Mouse (Mus musculus): Measurements from ENCODE around the gene Lpcat1. TPM values are rescaled to one million over a fixed set of nuclear protein-coding genes. Genes with fewer than 3 reads are reported as not detected.

Gene Lpcat1
- total and polyA plus RNA-seq, 3 experiments, result 0.05 to 42.1 TPM; not detected in 1

DNA sequence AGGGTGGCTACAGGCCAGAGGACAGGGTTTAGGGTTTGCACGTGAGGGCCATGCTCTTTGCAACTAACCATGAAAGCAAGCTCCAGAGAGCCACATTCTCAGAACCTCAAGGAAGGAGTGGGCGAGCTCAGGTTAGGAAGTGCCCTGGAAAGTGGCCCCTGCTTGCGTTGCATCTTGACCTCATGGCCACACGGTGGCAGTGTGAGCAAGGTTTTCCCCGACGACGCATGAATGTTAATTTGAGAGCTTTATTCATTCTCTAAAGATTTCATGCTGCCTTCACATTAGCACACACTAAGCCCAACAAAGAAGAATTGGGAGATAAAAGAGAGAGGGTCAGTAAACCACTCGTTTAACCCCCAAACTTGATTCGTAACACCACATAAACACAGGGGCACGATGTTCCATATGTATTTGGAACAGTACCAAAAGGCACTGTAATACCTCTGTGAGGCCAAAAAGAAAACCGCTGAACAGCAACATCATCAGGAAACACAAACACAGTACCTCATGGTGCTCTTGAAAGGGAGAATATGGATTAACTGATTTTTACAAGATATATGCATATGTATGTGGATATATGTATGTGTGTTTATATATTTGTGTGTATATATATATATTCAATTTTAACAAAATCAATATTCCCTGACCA, 41.0 kb upstream of the Lpcat1 start:
- DNase-seq (ENCODE audit: low spot score) (peak; percentile 5), ATAC-seq (ENCODE audit: extremely low read depth, insufficient number of reproducible peaks, low FRiP score, poor library complexity, severe bottlenecking) (no peak)
- peaks cover 22% of the 10 kb centered on the region for H3K9me3 ChIP-seq (replicated peaks)
- H3K4me1 ChIP-seq (ENCODE audit: insufficient read depth, low read depth, low read length), result no peaks in the 10 kb centered on the region
- H3K4me3 ChIP-seq (ENCODE audit: low read depth, low read length), result no peak overlapping the region
- no peaks in the 10 kb centered on the region for H3K36me3 ChIP-seq (replicated peaks)
- no peaks in the 10 kb centered on the region for H3K27me3 ChIP-seq (ENCODE audit: insufficient read depth, low read length)
- no peak for TF ChIP-seq GATA1 (IDR thresholded peaks at IDR 0.05; ENCODE audit: borderline replicate concordance, low read length)
- TF ChIP-seq POLR2AphosphoS5 (IDR thresholded peaks at IDR 0.05; ENCODE audit: insufficient replicate concordance, low read depth, low read length), result no peak
- TF ChIP-seq CTCF (IDR thresholded peaks at IDR 0.05; ENCODE audit: low read depth, low read length), result no peak
- no peak for TF ChIP-seq GATA2 (IDR thresholded peaks at IDR 0.05; ENCODE audit: borderline replicate concordance, low read depth, low read length)

DNA sequence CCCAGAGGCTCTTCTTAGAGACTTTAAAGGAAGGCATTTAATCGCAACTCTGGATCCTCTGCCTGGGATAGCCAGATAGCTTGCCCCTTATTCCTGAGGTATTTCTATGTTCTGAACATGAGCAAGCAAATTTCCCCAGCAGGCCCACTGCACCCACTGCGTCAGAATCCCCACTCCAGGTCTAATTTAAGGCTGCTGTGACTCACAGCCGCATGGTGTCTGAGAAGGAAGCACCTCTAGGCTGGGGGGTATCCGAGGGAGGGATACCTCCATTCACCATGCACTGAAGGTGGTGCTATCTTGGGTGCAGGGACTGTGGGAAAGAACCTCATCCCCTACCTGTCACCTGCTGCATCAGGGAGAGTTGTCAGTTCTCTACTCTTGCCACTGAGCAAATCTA, 40.4 kb upstream of the Lpcat1 start:
- Histone ChIP-seq H3K27me3 (ENCODE audit: insufficient read depth, low read length) (no peaks in the 10 kb centered on the region), H3K36me3 (replicated peaks) (no peaks in the 10 kb centered on the region), H3K9me3 (replicated peaks) (peaks cover 26% of the 10 kb centered on the region), H3K4me3 (ENCODE audit: low read depth, low read length) (no peak overlapping the region), H3K4me1 (ENCODE audit: insufficient read depth, low read depth, low read length) (no peaks in the 10 kb centered on the region)
- no peak for TF ChIP-seq TAL1 (conservative IDR thresholded peaks at IDR 0.05; ENCODE audit: low read depth, low read length)
- TF ChIP-seq GATA1 (IDR thresholded peaks at IDR 0.05; ENCODE audit: borderline replicate concordance, low read length), result no peak
- no peak for TF ChIP-seq CTCF (IDR thresholded peaks at IDR 0.05; ENCODE audit: low read depth, low read length)
- no peak for TF ChIP-seq GATA2 (IDR thresholded peaks at IDR 0.05; ENCODE audit: borderline replicate concordance, low read depth, low read length)
- no peak for TF ChIP-seq POLR2AphosphoS5 (IDR thresholded peaks at IDR 0.05; ENCODE audit: insufficient replicate concordance, low read depth, low read length)
- ATAC-seq (ENCODE audit: extremely low read depth, insufficient number of reproducible peaks, low FRiP score, poor library complexity, severe bottlenecking) (no peak), DNase-seq (ENCODE audit: low spot score) (no peak)

DNA sequence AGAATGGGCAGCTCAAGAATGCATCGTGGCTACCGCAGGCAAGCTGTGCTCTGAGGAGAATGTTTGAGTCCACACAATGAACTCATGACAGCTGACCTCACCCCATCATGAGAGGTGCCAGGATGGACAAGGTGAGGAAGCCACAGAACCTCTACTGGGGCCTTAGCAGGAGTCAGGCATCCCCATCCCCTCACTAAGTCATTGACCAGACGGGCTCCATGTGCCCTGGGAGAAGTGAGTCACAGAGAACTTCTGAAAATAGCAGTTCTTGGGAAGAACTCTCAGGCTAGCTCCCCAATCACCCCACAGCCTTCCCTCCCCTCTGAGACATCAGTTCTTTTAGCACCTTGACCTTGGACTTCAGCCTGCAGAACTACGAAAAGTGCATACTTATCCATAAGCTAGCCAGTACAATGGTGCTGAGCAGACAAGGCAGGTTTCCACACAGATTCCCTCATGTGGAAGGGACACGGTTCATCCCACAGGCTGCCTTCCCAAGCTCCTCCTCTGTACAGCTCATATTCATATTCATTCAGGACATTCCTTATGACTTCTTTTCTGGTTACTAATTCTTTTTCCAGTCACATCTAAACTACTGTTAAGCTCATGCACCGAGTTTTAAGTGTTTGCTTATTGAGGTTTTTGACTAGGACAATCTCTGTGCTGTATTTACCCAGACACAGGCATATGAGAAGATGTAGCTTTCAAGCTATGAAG, 37.2 kb upstream of the Lpcat1 start:
- DNase-seq (ENCODE audit: low spot score) (no peak), ATAC-seq (ENCODE audit: extremely low read depth, insufficient number of reproducible peaks, low FRiP score, poor library complexity, severe bottlenecking) (no peak)
- no peaks in the 10 kb centered on the region for H3K36me3 ChIP-seq (replicated peaks)
- H3K4me1 ChIP-seq (ENCODE audit: insufficient read depth, low read depth, low read length), result no peaks in the 10 kb centered on the region
- no peak overlapping the region for H3K4me3 ChIP-seq (ENCODE audit: low read depth, low read length)
- no peak for TF ChIP-seq GATA1 (IDR thresholded peaks at IDR 0.05; ENCODE audit: borderline replicate concordance, low read length)
- no peak for TF ChIP-seq POLR2AphosphoS5 (IDR thresholded peaks at IDR 0.05; ENCODE audit: insufficient replicate concordance, low read depth, low read length)
- TF ChIP-seq TAL1 (conservative IDR thresholded peaks at IDR 0.05; ENCODE audit: low read depth, low read length), result no peak
- no peak for TF ChIP-seq GATA2 (IDR thresholded peaks at IDR 0.05; ENCODE audit: borderline replicate concordance, low read depth, low read length)
- TF ChIP-seq CTCF (IDR thresholded peaks at IDR 0.05; ENCODE audit: low read depth, low read length), result no peak
- H3K27me3 ChIP-seq (ENCODE audit: insufficient read depth, low read length), result no peaks in the 10 kb centered on the region
- peaks cover 41% of the 10 kb centered on the region for H3K9me3 ChIP-seq (replicated peaks)

DNA sequence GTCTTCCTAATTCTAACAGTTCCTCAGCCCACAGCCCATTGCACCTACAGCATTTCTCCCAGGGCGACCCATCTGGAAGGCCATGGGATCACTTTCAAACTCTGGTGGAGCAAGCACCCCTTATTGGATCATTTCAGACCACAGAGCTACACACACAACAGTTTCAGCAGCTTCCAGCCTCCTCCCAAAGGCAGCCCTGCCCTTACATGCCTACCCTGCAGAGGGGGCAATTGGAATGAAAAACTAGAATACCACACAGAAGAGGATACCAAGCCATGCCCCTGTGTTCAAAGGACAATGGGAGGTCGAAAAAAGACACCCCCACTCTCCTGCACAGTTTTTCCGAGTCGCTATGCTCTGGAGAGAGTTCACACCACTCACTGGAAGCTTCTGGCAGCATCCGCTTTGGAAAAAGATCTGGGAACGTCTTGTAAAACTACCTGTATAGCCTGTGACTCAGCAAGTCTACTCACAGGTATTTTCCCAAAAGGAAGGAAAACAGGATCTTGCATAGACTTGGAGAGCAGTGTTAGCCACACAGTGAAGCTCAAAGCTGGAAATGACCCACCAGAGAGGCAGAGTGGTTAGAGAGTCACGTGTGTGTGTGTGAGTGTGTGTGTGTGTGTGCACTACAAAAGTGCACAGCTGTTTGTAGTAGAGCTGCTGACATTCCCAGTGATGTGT, 34.4 kb upstream of the Lpcat1 start:
- TF ChIP-seq CTCF (IDR thresholded peaks at IDR 0.05; ENCODE audit: low read depth, low read length) (no peak), GATA1 (IDR thresholded peaks at IDR 0.05; ENCODE audit: borderline replicate concordance, low read length) (no peak), GATA2 (IDR thresholded peaks at IDR 0.05; ENCODE audit: borderline replicate concordance, low read depth, low read length) (no peak), TAL1 (conservative IDR thresholded peaks at IDR 0.05; ENCODE audit: low read depth, low read length) (no peak), POLR2AphosphoS5 (IDR thresholded peaks at IDR 0.05; ENCODE audit: insufficient replicate concordance, low read depth, low read length) (no peak)
- Histone ChIP-seq H3K27me3 (ENCODE audit: insufficient read depth, low read length) (no peaks in the 10 kb centered on the region), H3K36me3 (replicated peaks) (no peaks in the 10 kb centered on the region), H3K4me1 (ENCODE audit: insufficient read depth, low read depth, low read length) (no peaks in the 10 kb centered on the region), H3K4me3 (ENCODE audit: low read depth, low read length) (no peak overlapping the region), H3K9me3 (replicated peaks) (peaks cover 39% of the 10 kb centered on the region)
- no peak for DNase-seq (ENCODE audit: low spot score)
- no peak for ATAC-seq (ENCODE audit: extremely low read depth, insufficient number of reproducible peaks, low FRiP score, poor library complexity, severe bottlenecking)

DNA sequence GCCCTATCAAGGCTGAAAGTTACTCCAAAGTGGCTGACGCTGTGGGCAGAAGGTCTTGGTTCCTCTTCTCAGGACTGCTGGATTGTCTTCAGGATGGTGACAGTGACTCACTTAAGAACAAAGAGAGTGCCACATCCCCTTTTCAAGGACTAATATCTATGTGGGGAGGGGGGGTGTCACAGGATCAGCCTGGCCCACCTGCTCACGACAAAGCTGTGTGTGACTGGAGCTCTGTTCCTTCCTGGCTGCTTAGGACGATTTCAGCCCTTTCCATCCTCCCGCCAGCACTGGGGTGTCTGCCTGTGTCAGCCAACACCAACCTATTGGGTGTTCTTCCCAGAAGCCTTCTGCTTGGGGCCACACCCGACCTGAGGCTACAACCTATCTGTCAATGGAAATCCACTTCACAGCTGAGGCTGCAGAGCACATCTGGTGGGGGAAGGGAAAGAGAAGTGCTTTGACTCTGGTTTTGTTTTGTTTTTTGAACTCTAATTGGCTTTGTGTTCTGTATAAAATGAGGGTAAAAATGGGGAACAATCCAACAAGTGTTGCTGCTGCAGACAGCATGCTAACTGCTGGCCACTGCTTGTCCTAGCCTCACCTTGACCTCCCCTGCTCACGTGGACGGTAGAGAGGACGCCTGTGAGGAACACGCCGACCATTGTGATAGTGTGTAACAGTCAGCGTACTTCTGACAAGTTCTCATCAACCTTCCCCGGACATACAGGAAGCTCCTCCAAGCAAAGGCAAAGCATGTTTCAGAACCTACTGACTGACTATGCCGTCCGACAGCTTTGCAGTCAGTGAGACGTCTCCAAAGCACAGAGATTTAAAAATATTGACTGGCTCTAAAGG, 33.1 kb upstream of the Lpcat1 start:
- TF ChIP-seq TAL1 (conservative IDR thresholded peaks at IDR 0.05; ENCODE audit: low read depth, low read length), result no peak
- no peak for TF ChIP-seq POLR2AphosphoS5 (IDR thresholded peaks at IDR 0.05; ENCODE audit: insufficient replicate concordance, low read depth, low read length)
- TF ChIP-seq CTCF (IDR thresholded peaks at IDR 0.05; ENCODE audit: low read depth, low read length), result no peak
- Histone ChIP-seq H3K4me1 (ENCODE audit: insufficient read depth, low read depth, low read length) (no peaks in the 10 kb centered on the region), H3K27me3 (ENCODE audit: insufficient read depth, low read length) (no peaks in the 10 kb centered on the region), H3K4me3 (ENCODE audit: low read depth, low read length) (no peak overlapping the region), H3K36me3 (replicated peaks) (no peaks in the 10 kb centered on the region), H3K9me3 (replicated peaks) (peaks cover 35% of the 10 kb centered on the region)
- no peak for DNase-seq (ENCODE audit: low spot score)
- ATAC-seq (ENCODE audit: extremely low read depth, insufficient number of reproducible peaks, low FRiP score, poor library complexity, severe bottlenecking), result no peak
